Mouse (Mus musculus): ENCODE data around the gene Tex48.

- TF ChIP-seq MAFK (IDR thresholded peaks at IDR 0.05; ENCODE audit: borderline replicate concordance, low read depth, low read length) (no peak), EP300 (IDR thresholded peaks at IDR 0.05; ENCODE audit: low read depth in 1 of 2, low read length in 2 of 2) (no peak), CHD1 (IDR thresholded peaks at IDR 0.05; ENCODE audit: low read depth, low read length) (no peak), CHD2 (IDR thresholded peaks at IDR 0.05; ENCODE audit: low read length) (no peak), E2F4 (IDR thresholded peaks at IDR 0.05; ENCODE audit: borderline replicate concordance, low read depth, low read length) (no peak), ELF1 (IDR thresholded peaks at IDR 0.05; ENCODE audit: low read depth, low read length) (no peak), KAT2A (conservative IDR thresholded peaks at IDR 0.05; ENCODE audit: low read depth, low read length) (no peak), GATA1 (IDR thresholded peaks at IDR 0.05; ENCODE audit: low read depth, low read length) (no peak), CTCF (IDR thresholded peaks at IDR 0.05 in 2 of 3, conservative IDR thresholded peaks at IDR 0.05 in 1 of 3; ENCODE audit: control insufficient read depth in 1 of 3, insufficient read depth in 1 of 3, low read depth in 2 of 3, low read length in 3 of 3, poor library complexity in 1 of 3, severe bottlenecking in 1 of 3) (no peak), NRF1 (IDR thresholded peaks at IDR 0.05; ENCODE audit: insufficient read depth, low read depth, low read length, poor library complexity, severe bottlenecking) (no peak), ETS1 (IDR thresholded peaks at IDR 0.05; ENCODE audit: low read depth, low read length) (no peak), MAZ (IDR thresholded peaks at IDR 0.05; ENCODE audit: low read depth, low read length) (no peak), HCFC1 (IDR thresholded peaks at IDR 0.05; ENCODE audit: low read depth, low read length) (no peak), JUND (IDR thresholded peaks at IDR 0.05; ENCODE audit: low read depth, low read length) (no peak)
Measured at GRCm38 (mm10) chr4:63601263-63601662, 21.0 kb downstream of the Tex48 start.

Data from MEL (cell line).